Mouse (Mus musculus) bone marrow macrophage, adult 2 months (primary cell): ENCODE results near the gene Nme4. TPM values are rescaled to one million over a fixed set of nuclear protein-coding genes. Genes with fewer than 3 reads are reported as not detected.

Experiments used
- H3K27ac ChIP-seq: 2 replicates; pipeline ENCODE4 v1.5.1; 2012; ENCODE audit warnings: low read depth, low read length; ENCODE audit not compliant: insufficient read depth
- H3K4me1 ChIP-seq: 2 replicates; pipeline ENCODE4 v1.6.1; 2012; ENCODE audit warnings: low read length; ENCODE audit not compliant: control insufficient read depth, insufficient read depth
- H3K4me3 ChIP-seq: 2 replicates; pipeline ENCODE4 v1.5.1; 2012; ENCODE audit warnings: mild to moderate bottlenecking, low read length, moderate library complexity; ENCODE audit not compliant: insufficient read depth
- CTCF ChIP-seq: IDR thresholded peaks from 2 replicates; pipeline ENCODE4 v1.5.1; 2012; ENCODE audit warnings: low read depth, mild to moderate bottlenecking, low read length, moderate library complexity
- POLR2A ChIP-seq: IDR thresholded peaks from 2 replicates; pipeline ENCODE4 v1.6.1; 2012; ENCODE audit warnings: mild to moderate bottlenecking, low read depth, low read length, borderline replicate concordance
- polyA plus RNA-seq: library from polyadenylated mRNA; stranded (reverse); fragments of >200 nt; gene quantifications from 2 replicates; pipeline ENCODE4 v1.2.4, GENCODE M21; 2012; ENCODE audit not compliant: missing spikeins, insufficient read depth, insufficient read length

The Nme4 gene
- polyA plus RNA-seq, 1 experiment: 25.6 TPM

- Histone ChIP-seq H3K4me1 (no peaks in the 10 kb centered on the region), H3K27ac (no peak overlapping the region), H3K4me3 (no peak overlapping the region)
- TF ChIP-seq CTCF (no peak), POLR2A (no peak)
Observed at GRCm38 (mm10) chr17:26131062-26131732, 35.8 kb upstream of the Nme4 start.

DNA sequence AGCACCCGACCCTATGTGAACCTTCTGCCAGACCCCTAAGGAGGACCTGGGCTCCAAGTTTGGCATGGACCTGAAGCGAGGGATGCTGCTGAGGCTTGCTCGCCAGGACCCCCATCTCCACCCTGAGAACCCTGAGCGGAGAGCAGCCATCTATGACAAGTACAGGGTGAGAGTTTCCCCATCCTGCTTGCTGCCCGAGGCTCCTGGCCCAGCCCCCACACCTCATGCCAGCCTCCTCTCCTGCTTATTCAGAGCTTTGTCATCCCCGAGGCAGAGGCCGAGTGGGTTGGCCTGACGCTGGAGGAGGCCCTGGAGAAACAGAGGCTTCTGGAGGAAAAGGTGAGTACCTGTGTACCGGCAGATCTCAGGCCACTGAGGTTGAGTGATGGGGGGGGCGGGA lies 29.8 kb upstream of the Nme4 start:
- H3K4me1 ChIP-seq: peaks cover 4% of the 10 kb centered on the region
- no peak overlapping the region for H3K4me3 ChIP-seq
- no peak overlapping the region for H3K27ac ChIP-seq
- TF ChIP-seq POLR2A (no peak), CTCF (no peak)

DNA sequence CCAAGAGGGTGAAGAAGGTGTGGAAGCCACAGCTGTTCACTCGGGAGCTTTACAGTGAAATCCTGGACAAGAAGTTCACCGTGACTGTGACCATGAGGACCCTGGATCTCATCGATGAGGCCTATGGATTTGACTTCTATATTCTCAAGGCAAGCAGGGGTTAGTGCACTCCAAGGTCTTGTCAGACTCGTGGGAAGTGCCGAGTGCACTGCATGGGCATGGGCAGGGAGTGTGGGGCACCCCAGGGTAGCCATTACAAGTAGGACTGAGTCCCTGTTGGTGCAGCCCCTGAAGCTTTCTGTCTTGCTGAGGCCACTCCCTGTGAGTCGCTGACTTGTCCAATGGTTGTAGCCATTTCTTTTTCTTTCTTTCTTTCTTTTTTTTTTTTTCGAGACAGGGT lies 29.2 kb upstream of the Nme4 start:
- H3K27ac ChIP-seq: no peak overlapping the region
- TF ChIP-seq POLR2A: no peak
- no peak for TF ChIP-seq CTCF
- H3K4me3 ChIP-seq: peak overlapping the region; percentile 83
- H3K4me1 ChIP-seq: peaks cover 4% of the 10 kb centered on the region

DNA sequence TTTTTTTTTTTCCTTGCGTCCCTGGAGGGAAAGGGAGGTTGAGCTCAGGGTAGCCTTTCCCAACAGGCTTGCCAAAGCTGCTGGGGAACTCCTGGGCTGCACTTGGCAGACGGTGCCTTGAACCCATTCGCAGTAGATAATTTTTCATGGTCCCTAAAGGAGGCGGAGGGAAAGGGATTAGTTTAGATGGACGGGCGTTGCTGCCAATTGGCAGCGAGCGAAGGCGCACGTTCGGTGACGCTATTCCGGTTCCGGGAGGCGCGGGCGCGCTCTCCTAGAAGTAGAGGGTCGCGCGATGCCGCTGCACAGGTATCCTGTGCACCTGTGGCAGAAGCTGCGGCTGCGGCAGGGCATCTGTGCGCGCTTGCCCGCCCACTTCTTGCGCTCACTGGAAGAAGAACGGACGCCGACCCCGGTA lies 27.9 kb upstream of the Nme4 start, which contains the start of gene Mrpl28:
TSS of gene Mrpl28 (plus strand) at position 234 of the 418 bp plus-strand sequence.
- Histone ChIP-seq H3K4me3 (peak within 1 kb of the TSS; percentile 83), H3K27ac (peak within 1 kb of the TSS; percentile 17; the same call in 1 of the 2 replicates), H3K4me1 (peaks cover 4% of the 10 kb centered on the region)
- no peak for TF ChIP-seq CTCF
- no peak for TF ChIP-seq POLR2A

DNA sequence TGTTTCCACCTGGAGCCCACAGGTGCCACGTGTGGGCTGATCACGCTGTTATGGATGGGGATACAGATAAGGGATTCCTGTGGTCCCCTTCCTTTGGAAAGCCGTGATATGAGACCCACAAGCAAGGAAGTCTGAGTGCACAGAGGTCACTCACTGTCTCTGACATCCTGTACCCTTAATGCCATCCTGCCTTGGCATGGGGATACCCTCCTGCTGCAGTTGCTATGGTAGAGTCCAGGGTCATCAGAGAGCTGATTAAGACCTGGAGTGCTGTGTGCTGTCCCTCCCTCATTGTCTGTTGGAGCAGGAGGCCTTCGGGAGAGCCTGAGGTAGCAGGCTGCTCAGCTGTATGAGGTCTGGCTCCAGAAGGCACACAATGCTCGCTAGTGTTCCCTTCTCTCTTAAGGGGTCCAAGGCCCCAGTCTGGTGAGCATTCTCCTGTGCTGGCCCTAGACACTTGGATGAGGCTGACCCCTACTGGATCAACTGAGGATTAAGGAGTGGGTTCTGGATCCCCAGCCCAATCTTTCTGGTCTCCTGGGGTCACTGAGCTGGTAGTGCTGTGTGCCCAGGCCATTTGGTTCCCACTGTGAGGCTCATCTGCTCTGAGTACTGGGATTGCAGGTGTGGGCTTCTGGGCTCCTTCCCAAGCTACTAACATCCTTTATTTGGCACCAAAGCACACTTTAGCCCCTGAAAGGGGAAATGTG lies 27.2 kb upstream of the Nme4 start:
- Histone ChIP-seq H3K4me1 (peaks cover 4% of the 10 kb centered on the region), H3K27ac (no peak overlapping the region), H3K4me3 (no peak overlapping the region)
- no peak for TF ChIP-seq CTCF

DNA sequence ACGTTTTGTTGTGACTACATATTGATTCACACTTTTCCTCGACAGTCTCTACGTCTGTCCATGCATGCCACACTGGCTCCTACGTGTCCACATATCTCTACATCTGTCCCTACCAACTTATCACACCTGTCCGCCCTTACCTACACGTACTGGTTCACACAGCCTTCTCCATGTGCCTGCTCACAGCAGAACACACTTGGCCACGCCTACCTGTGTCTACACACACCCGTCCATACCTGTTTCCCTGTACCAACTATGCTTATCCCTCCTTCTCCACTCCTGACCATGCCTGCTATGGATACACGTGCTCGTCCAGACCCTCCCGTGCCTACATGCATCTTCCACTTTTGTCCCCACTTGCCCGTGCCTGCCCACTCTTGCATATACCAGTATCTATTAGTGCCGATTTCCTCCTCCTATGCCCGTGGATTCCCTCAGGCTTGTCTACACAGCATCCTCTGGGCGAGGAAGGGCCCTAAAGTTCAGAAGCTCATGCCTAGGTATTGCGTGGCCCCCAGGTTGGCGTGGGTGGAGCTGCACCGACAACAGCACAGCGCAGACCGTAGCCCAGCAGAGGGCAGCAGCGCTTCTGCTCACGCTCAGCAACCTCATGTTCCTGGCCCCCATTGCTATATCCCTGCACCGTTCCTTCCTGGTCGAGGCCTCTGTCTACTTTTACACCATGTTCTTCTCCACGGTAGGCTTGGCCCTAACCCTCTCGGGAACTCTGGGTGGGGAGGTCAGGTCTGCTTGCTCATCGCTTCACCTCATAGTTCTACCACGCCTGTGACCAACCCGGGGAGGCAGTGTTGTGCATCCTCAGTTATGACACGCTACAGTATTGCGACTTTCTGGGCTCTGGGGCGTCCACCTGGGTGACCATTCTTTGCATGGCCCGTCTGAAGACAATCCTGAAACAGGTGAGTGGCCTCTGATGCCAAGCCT lies 24.6 kb upstream of the Nme4 start:
- H3K27ac ChIP-seq: no peak overlapping the region
- H3K4me3 ChIP-seq: no peak overlapping the region
- peak; percentile 65 for TF ChIP-seq CTCF
- no peak for TF ChIP-seq POLR2A
- H3K4me1 ChIP-seq: peaks cover 4% of the 10 kb centered on the region

- Histone ChIP-seq H3K27ac (no peak overlapping the region), H3K4me1 (peaks cover 3% of the 10 kb centered on the region), H3K4me3 (no peak overlapping the region)
- TF ChIP-seq POLR2A: no peak
- no peak for TF ChIP-seq CTCF
Observed at GRCm38 (mm10) chr17:26116503-26117258, 21.3 kb upstream of the Nme4 start.

DNA sequence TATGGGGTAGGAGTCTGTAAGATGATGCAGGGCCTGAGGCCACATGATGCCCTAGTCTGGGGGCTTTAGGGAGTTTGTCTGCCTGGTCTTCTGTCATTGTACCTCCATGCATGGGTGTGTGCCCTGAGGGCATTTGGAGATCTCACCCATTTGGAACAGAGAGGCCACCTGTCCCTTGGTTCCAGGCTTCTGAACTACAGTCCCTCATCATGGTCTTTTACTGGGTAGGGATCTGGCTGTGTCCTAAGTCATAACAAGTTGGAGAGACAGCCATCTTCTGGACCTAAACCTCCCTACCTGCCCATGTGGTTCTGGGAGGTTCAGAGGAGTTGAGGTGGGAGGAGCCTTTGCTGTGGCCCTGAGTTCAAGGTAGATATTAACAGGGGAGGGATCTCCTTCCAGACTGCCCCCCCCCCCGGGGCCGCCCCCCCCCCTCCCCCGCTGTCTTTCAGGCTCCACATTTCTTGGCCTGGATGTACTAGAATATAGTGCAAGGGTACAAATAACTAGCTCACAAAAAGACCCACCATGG lies 20.6 kb upstream of the Nme4 start:
- Histone ChIP-seq H3K4me3 (no peak overlapping the region), H3K27ac (no peak overlapping the region), H3K4me1 (peaks cover 3% of the 10 kb centered on the region)
- no peak for TF ChIP-seq CTCF
- TF ChIP-seq POLR2A: no peak
